Mouse (Mus musculus): ENCODE data around the gene Igfbp6. TPM values are rescaled to one million over a fixed set of nuclear protein-coding genes. Genes with fewer than 3 reads are reported as not detected.

Igfbp6 gene
- total and polyA plus RNA-seq, 3 experiments = 0.38 TPM; not detected in 2

DNA sequence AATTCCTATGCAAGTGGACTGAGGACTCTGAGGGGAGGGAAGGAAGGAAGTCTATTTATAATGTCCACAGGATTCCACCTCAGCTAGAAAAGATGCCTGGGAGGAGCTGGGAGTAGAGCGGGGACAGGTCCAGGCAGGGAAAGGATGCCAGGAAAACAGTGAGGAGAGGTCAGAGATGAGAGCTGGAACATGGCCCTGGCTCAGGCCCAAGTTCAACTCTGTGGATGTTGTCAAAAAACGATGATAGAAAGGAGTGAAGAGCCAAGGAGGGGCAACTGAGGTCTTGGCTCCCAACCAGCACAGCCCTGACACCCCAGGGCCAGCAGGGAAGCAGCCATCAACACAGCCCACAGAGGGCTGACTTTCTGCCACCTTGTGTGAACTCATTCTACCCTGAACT is 17.9 kb upstream of the Igfbp6 start:
- in situ Hi-C loops (cut with MboI; ENCODE audit: low pct_ligation_motif_present, low pct_unique_long_range_greater_than_20kb, low sequenced_read_pairs) = no loop called here

GRCm38 (mm10) chr15:102133314-102133713 is 10.8 kb upstream of the Igfbp6 start:
- TF ChIP-seq ZMIZ1 (IDR thresholded peaks at IDR 0.05; ENCODE audit: low read depth, low read length) (no peak), MAX (IDR thresholded peaks at IDR 0.05; ENCODE audit: low read length) (no peak), NRF1 (IDR thresholded peaks at IDR 0.05; ENCODE audit: low read depth, low read length) (no peak), MEF2A (IDR thresholded peaks at IDR 0.05; ENCODE audit: borderline replicate concordance, low read depth, low read length) (no peak), CHD1 (IDR thresholded peaks at IDR 0.05; ENCODE audit: low read depth, low read length) (no peak), MAFK (IDR thresholded peaks at IDR 0.05; ENCODE audit: insufficient replicate concordance, low read length) (no peak), E2F4 (IDR thresholded peaks at IDR 0.05; ENCODE audit: insufficient replicate concordance, low read depth, low read length) (no peak), TCF12 (IDR thresholded peaks at IDR 0.05; ENCODE audit: low read depth, low read length) (no peak), ELF1 (IDR thresholded peaks at IDR 0.05; ENCODE audit: low read depth, low read length) (no peak), POLR2AphosphoS2 (IDR thresholded peaks at IDR 0.05; ENCODE audit: low read depth, low read length) (no peak)
- peaks cover 16% of the 10 kb centered on the region for H3K79me2 ChIP-seq (replicated peaks; ENCODE audit: control insufficient read depth, extremely low read depth, insufficient read depth, poor library complexity, severe bottlenecking)
- no peak overlapping the region for H3K27ac ChIP-seq (ENCODE audit: insufficient read depth, low read depth)
- in situ Hi-C loops (cut with MboI; ENCODE audit: low pct_ligation_motif_present, low pct_unique_long_range_greater_than_20kb, low sequenced_read_pairs) (no loop called here), dilution Hi-C loops (cut with MboI; ENCODE audit: extremely low pct_ligation_motif_present, extremely low pct_unique_long_range_greater_than_20kb, low sequenced_read_pairs) (no loop called here)
- H3K9me3 ChIP-seq (replicated peaks; ENCODE audit: low read length) = no peaks in the 10 kb centered on the region
- DNase-seq (ENCODE audit: extremely low read depth) = no peak
- no peak overlapping the region for H3K4me2 ChIP-seq (ENCODE audit: insufficient read depth, low read depth, poor library complexity, severe bottlenecking)
- peaks cover 0 to 17% of the 10 kb centered on the region in 2 experiments; a peak in 2 of 4 replicates for H3K4me1 ChIP-seq (ENCODE audit: control insufficient read depth in 1 of 2, insufficient read depth in 2 of 2)
- H3K27me3 ChIP-seq (replicated peaks) = peaks cover 6% of the 10 kb centered on the region
- no peak overlapping the region for H3K9ac ChIP-seq (ENCODE audit: insufficient read depth, low read depth)
- H3K36me3 ChIP-seq (replicated peaks in 1 of 2; ENCODE audit: control insufficient read depth in 1 of 2, insufficient read depth in 1 of 2, low read length in 1 of 2) = peaks cover 42 to 51% of the 10 kb centered on the region in 2 experiments
- H3K4me3 ChIP-seq (replicated peaks in 1 of 3; ENCODE audit: low read depth in 2 of 3, low read length in 2 of 3, poor library complexity in 1 of 3) = no peak overlapping the region

More for the DNA sequence above, 17.9 kb upstream of the Igfbp6 start:
- TF ChIP-seq CTCF (conservative IDR thresholded peaks at IDR 0.05 in 1 of 2, IDR thresholded peaks at IDR 0.05 in 1 of 2; ENCODE audit: low read depth in 2 of 2, low read length in 2 of 2) (no peak), ELF1 (IDR thresholded peaks at IDR 0.05; ENCODE audit: low read depth, low read length) (no peak), MEF2A (IDR thresholded peaks at IDR 0.05; ENCODE audit: borderline replicate concordance, low read depth, low read length) (no peak), UBTF (IDR thresholded peaks at IDR 0.05; ENCODE audit: low read depth, low read length) (no peak), ZNF384 (IDR thresholded peaks at IDR 0.05; ENCODE audit: low read depth, low read length) (no peak), IRF4 (IDR thresholded peaks at IDR 0.05; ENCODE audit: low read depth, low read length) (no peak)
- dilution Hi-C loops (cut with MboI; ENCODE audit: extremely low pct_ligation_motif_present, extremely low pct_unique_long_range_greater_than_20kb, low sequenced_read_pairs) = no loop called here
- Histone ChIP-seq H3K4me3 (replicated peaks in 1 of 3; ENCODE audit: low read depth in 2 of 3, low read length in 2 of 3, poor library complexity in 1 of 3) (no peak overlapping the region), H3K79me2 (replicated peaks; ENCODE audit: control insufficient read depth, extremely low read depth, insufficient read depth, poor library complexity, severe bottlenecking) (no peaks in the 10 kb centered on the region), H3K36me3 (replicated peaks in 1 of 2; ENCODE audit: control insufficient read depth in 1 of 2, insufficient read depth in 1 of 2, low read length in 1 of 2) (peaks cover 60 to 84% of the 10 kb centered on the region in 2 experiments), H3K4me1 (ENCODE audit: control insufficient read depth in 1 of 2, insufficient read depth in 2 of 2) (no peaks in the 10 kb centered on the region), H3K27me3 (replicated peaks) (no peaks in the 10 kb centered on the region), H3K9ac (ENCODE audit: insufficient read depth, low read depth) (no peak overlapping the region), H3K4me2 (ENCODE audit: insufficient read depth, low read depth, poor library complexity, severe bottlenecking) (no peak overlapping the region), H3K9me3 (replicated peaks; ENCODE audit: low read length) (no peaks in the 10 kb centered on the region), H3K27ac (ENCODE audit: insufficient read depth, low read depth) (no peak overlapping the region)
- DNase-seq (ENCODE audit: extremely low read depth) = no peak
